Mouse (Mus musculus) lung, embryonic 15.5 days (tissue): ENCODE results near the gene Lrrc25. TPM values are rescaled to one million over a fixed set of nuclear protein-coding genes. Genes with fewer than 3 reads are reported as not detected.

Experiments
- ATAC-seq: fragments of 200-750 bp; cut with Nextera tagmentation; 2 replicates; pipeline ENCODE4 v1.8.0; 2017; ENCODE audit warnings: moderate number of reproducible peaks, borderline replicate concordance; ENCODE audit not compliant: low FRiP score, low TSS enrichment; ENCODE audit errors: extremely low read depth
- H3K27ac ChIP-seq: fragments of 300-500 bp; sonication (generic); 2 replicates; pipeline ENCODE4 v1.5.1; 2015; ENCODE audit warnings: moderate library complexity, mild to moderate bottlenecking, inconsistent platforms
- H3K27me3 ChIP-seq: fragments of 300-500 bp; sonication (generic); 2 replicates; pipeline ENCODE4 v1.6.1; 2015; ENCODE audit warnings: inconsistent platforms
- H3K36me3 ChIP-seq: fragments of 300-500 bp; sonication (generic); 2 replicates; pipeline ENCODE4 v1.6.1; 2015; ENCODE audit warnings: inconsistent platforms
- H3K4me1 ChIP-seq: fragments of 300-500 bp; sonication (generic); 2 replicates; pipeline ENCODE4 v1.6.1; 2015; ENCODE audit warnings: inconsistent platforms
- H3K4me2 ChIP-seq: fragments of 300-500 bp; sonication (generic); 2 replicates; pipeline ENCODE4 v1.6.1; 2015; ENCODE audit warnings: inconsistent platforms, mild to moderate bottlenecking, moderate library complexity
- H3K4me3 ChIP-seq: fragments of 300-500 bp; sonication (generic); 2 replicates; pipeline ENCODE4 v1.5.1; 2015; ENCODE audit warnings: mild to moderate bottlenecking, inconsistent platforms
- H3K9ac ChIP-seq: fragments of 300-500 bp; sonication (generic); 2 replicates; pipeline ENCODE4 v1.6.1; 2015; ENCODE audit warnings: inconsistent platforms
- H3K9me3 ChIP-seq: fragments of 300-500 bp; sonication (generic); 2 replicates; pipeline ENCODE4 v1.6.1; 2016; ENCODE audit warnings: inconsistent platforms
- WGBS: fragments of 180-500 bp; shearing (Covaris S2); methylation state at CpG from one replicate; pipeline ENCODE4 v1.1.7; 2015; 5-methylcytosine and 5-hydroxymethylcytosine counted together
- polyA plus RNA-seq: library from polyadenylated mRNA; unstranded; fragments of >200 nt; fragmentation: Nextera tagmentation; extraction: Ambion mirVana; gene quantifications from 2 replicates; pipeline ENCODE4 v1.2.1, GENCODE M21; 2015

Lrrc25 gene
- polyA plus RNA-seq, 1 experiment from 2014 or later, result 2.5 TPM

- Histone ChIP-seq H3K9ac (no peak overlapping the region), H3K9me3 (no peaks in the 10 kb centered on the region), H3K27ac (no peak overlapping the region), H3K4me1 (peaks cover 35% of the 10 kb centered on the region), H3K4me3 (no peak overlapping the region), H3K4me2 (no peak overlapping the region), H3K27me3 (no peaks in the 10 kb centered on the region), H3K36me3 (no peaks in the 10 kb centered on the region)
- ATAC-seq, result no peak
- 86% methylated on average over 2 of the region's 2 CpGs for WGBS
These were observed 28.1 kb downstream of the Lrrc25 start for GRCm38 (mm10) chr8:70644065-70644464.

GRCm38 (mm10) chr8:70645501-70646224 is 29.7 kb downstream of the Lrrc25 start:
- no peak overlapping the region for H3K4me2 ChIP-seq
- H3K9me3 ChIP-seq, result no peaks in the 10 kb centered on the region
- peaks cover 3% of the 10 kb centered on the region; the same call in 1 of the 2 replicates for H3K36me3 ChIP-seq
- 41% methylated on average over 17 of the region's 17 CpGs for WGBS
- no peak overlapping the region for H3K9ac ChIP-seq
- H3K27ac ChIP-seq, result no peak overlapping the region
- peaks cover 45% of the 10 kb centered on the region for H3K4me1 ChIP-seq
- no peak overlapping the region for H3K4me3 ChIP-seq
- no peak for ATAC-seq
- no peaks in the 10 kb centered on the region for H3K27me3 ChIP-seq

- no peak overlapping the region for H3K27ac ChIP-seq
- H3K9me3 ChIP-seq, result no peaks in the 10 kb centered on the region
- no peak overlapping the region for H3K4me3 ChIP-seq
- H3K9ac ChIP-seq, result no peak overlapping the region
- no peak overlapping the region for H3K4me2 ChIP-seq
- peaks cover 45% of the 10 kb centered on the region for H3K4me1 ChIP-seq
- WGBS, result 75% methylated on average over 6 of the region's 6 CpGs
- peaks cover 9% of the 10 kb centered on the region for H3K36me3 ChIP-seq
- no peak for ATAC-seq
- H3K27me3 ChIP-seq, result no peaks in the 10 kb centered on the region
These were observed 30.4 kb downstream of the Lrrc25 start for GRCm38 (mm10) chr8:70646369-70646768.

- peaks cover 45% of the 10 kb centered on the region for H3K4me1 ChIP-seq
- H3K36me3 ChIP-seq, result peaks cover 13% of the 10 kb centered on the region
- no peaks in the 10 kb centered on the region for H3K27me3 ChIP-seq
- no peak overlapping the region for H3K9ac ChIP-seq
- no peak overlapping the region for H3K27ac ChIP-seq
- H3K4me3 ChIP-seq, result no peak overlapping the region
- H3K4me2 ChIP-seq, result no peak overlapping the region
- no peak for ATAC-seq
- H3K9me3 ChIP-seq, result no peaks in the 10 kb centered on the region
These were observed 30.8 kb downstream of the Lrrc25 start for GRCm38 (mm10) chr8:70646775-70647174.

GRCm38 (mm10) chr8:70647343-70648163 is 31.6 kb downstream of the Lrrc25 start:
- no peak overlapping the region for H3K4me3 ChIP-seq
- no peak overlapping the region; the same call in 1 of the 2 replicates for H3K27ac ChIP-seq
- H3K9ac ChIP-seq, result no peak overlapping the region
- ATAC-seq, result no peak
- H3K27me3 ChIP-seq, result no peaks in the 10 kb centered on the region
- WGBS, result 52% methylated on average over 8 of the region's 8 CpGs
- no peaks in the 10 kb centered on the region for H3K9me3 ChIP-seq
- peaks cover 45% of the 10 kb centered on the region for H3K4me1 ChIP-seq
- no peak overlapping the region for H3K4me2 ChIP-seq
- peaks cover 17% of the 10 kb centered on the region for H3K36me3 ChIP-seq

- WGBS, result 17% methylated on average over 1 of the region's 1 CpGs
- H3K9me3 ChIP-seq, result no peaks in the 10 kb centered on the region
- no peak overlapping the region; the same call in 1 of the 2 replicates for H3K27ac ChIP-seq
- ATAC-seq, result no peak
- H3K36me3 ChIP-seq, result peaks cover 17% of the 10 kb centered on the region
- no peaks in the 10 kb centered on the region for H3K27me3 ChIP-seq
- no peak overlapping the region for H3K4me3 ChIP-seq
- no peak overlapping the region for H3K4me2 ChIP-seq
- H3K4me1 ChIP-seq, result peaks cover 45% of the 10 kb centered on the region
- no peak overlapping the region for H3K9ac ChIP-seq
These were observed 32.1 kb downstream of the Lrrc25 start for GRCm38 (mm10) chr8:70648164-70648442.

- ATAC-seq, result 0 out of 2 replicates have a peak, but pooled peaks have one; percentile 5
- peaks cover 17% of the 10 kb centered on the region for H3K36me3 ChIP-seq
- no peak overlapping the region for H3K4me3 ChIP-seq
- peak overlapping the region; percentile 78 for H3K27ac ChIP-seq
- H3K4me2 ChIP-seq, result no peak overlapping the region
- H3K9ac ChIP-seq, result no peak overlapping the region
- no peaks in the 10 kb centered on the region for H3K9me3 ChIP-seq
- no peaks in the 10 kb centered on the region for H3K27me3 ChIP-seq
- WGBS, result 48% methylated on average over 3 of the region's 3 CpGs
- H3K4me1 ChIP-seq, result peaks cover 48% of the 10 kb centered on the region
These were observed 33.0 kb downstream of the Lrrc25 start for GRCm38 (mm10) chr8:70648921-70649320.

GRCm38 (mm10) chr8:70649324-70649723 is 33.4 kb downstream of the Lrrc25 start:
- peak; percentile 68 for ATAC-seq
- peaks cover 18% of the 10 kb centered on the region for H3K36me3 ChIP-seq
- H3K27ac ChIP-seq, result peak overlapping the region; percentile 78
- no peak overlapping the region for H3K9ac ChIP-seq
- H3K4me1 ChIP-seq, result peaks cover 48% of the 10 kb centered on the region
- H3K9me3 ChIP-seq, result no peaks in the 10 kb centered on the region
- 11% methylated on average over 4 of the region's 4 CpGs for WGBS
- H3K27me3 ChIP-seq, result no peaks in the 10 kb centered on the region
- no peak overlapping the region for H3K4me2 ChIP-seq
- no peak overlapping the region for H3K4me3 ChIP-seq

GRCm38 (mm10) chr8:70650351-70650750 is 34.4 kb downstream of the Lrrc25 start:
- Histone ChIP-seq H3K9ac (no peak overlapping the region), H3K4me3 (no peak overlapping the region), H3K36me3 (peaks cover 28% of the 10 kb centered on the region), H3K4me2 (no peak overlapping the region), H3K4me1 (peaks cover 46% of the 10 kb centered on the region), H3K27ac (no peak overlapping the region), H3K27me3 (no peaks in the 10 kb centered on the region), H3K9me3 (no peaks in the 10 kb centered on the region)
- ATAC-seq, result no peak
- WGBS, result 93% methylated on average over 17 of the region's 17 CpGs

- no peak overlapping the region for H3K4me2 ChIP-seq
- H3K27ac ChIP-seq, result no peak overlapping the region
- H3K4me1 ChIP-seq, result peaks cover 26% of the 10 kb centered on the region
- H3K4me3 ChIP-seq, result no peak overlapping the region
- H3K36me3 ChIP-seq, result peaks cover 38% of the 10 kb centered on the region
- no peaks in the 10 kb centered on the region for H3K9me3 ChIP-seq
- H3K27me3 ChIP-seq, result no peaks in the 10 kb centered on the region
- no peak for ATAC-seq
- WGBS, result 47% methylated on average over 2 of the region's 2 CpGs
- no peak overlapping the region for H3K9ac ChIP-seq
These were observed 37.3 kb downstream of the Lrrc25 start for GRCm38 (mm10) chr8:70653226-70653625.

- H3K27ac ChIP-seq, result no peak overlapping the region
- no peak overlapping the region for H3K4me2 ChIP-seq
- H3K9me3 ChIP-seq, result no peaks in the 10 kb centered on the region
- ATAC-seq, result no peak
- no peak overlapping the region for H3K4me3 ChIP-seq
- WGBS, result 52% methylated on average over 1 of the region's 1 CpGs
- peaks cover 27% of the 10 kb centered on the region for H3K4me1 ChIP-seq
- no peaks in the 10 kb centered on the region for H3K27me3 ChIP-seq
- H3K36me3 ChIP-seq, result peaks cover 38% of the 10 kb centered on the region
- no peak overlapping the region for H3K9ac ChIP-seq
These were observed 38.2 kb downstream of the Lrrc25 start for GRCm38 (mm10) chr8:70654121-70654520.

GRCm38 (mm10) chr8:70655469-70655868 is 39.5 kb downstream of the Lrrc25 start:
- no peak overlapping the region for H3K9ac ChIP-seq
- peaks cover 22% of the 10 kb centered on the region for H3K4me1 ChIP-seq
- H3K27ac ChIP-seq, result no peak overlapping the region
- peaks cover 37% of the 10 kb centered on the region for H3K36me3 ChIP-seq
- H3K4me3 ChIP-seq, result no peak overlapping the region
- H3K27me3 ChIP-seq, result no peaks in the 10 kb centered on the region
- 56% methylated on average over 2 of the region's 2 CpGs for WGBS
- no peaks in the 10 kb centered on the region for H3K9me3 ChIP-seq
- no peak for ATAC-seq
- H3K4me2 ChIP-seq, result no peak overlapping the region
